Mouse (Mus musculus): ENCODE results near the gene Psmd14.

Psmd14 gene

GRCm38 (mm10) chr2:61814548-61815473, 103.3 kb downstream of the Psmd14 start:
- DNase-seq = no peak

DNA sequence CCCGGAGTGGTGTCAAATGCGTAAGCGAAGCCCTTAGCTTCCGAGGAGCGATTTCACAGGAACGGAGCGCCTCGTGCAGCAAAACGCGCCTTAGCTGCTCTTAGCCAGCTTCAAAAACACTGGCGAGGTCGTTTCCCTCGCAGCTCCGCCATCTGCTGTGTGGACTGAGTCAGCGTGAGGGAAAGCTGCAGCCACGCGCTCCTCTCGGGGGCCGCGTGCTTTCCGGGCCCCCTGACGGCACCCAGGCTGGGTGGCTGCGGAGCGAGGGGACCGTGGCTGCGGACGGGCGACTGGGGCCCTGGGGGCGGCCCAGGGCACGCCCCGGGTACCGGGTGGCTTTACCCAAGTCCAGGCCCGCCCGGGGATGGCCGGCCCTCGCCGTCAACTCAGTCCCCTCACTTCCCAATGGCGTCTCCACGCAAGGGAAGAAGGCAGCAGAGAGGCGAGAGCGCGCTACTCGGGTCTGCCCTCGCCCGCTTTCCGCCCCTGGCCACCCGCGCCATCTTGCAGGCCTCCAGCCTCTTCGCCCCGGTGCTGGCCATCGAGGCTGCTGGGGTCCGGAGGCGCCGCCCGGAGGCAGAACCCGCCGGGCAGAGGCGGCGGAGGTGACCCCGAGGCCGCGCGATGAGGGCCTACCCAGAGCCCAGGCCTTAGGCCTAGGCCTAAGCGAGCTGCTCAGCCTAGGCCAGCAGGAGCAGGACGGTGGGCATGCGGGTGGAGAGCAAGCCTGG, 104.3 kb downstream of the Psmd14 start:
- no peak for DNase-seq

DNA sequence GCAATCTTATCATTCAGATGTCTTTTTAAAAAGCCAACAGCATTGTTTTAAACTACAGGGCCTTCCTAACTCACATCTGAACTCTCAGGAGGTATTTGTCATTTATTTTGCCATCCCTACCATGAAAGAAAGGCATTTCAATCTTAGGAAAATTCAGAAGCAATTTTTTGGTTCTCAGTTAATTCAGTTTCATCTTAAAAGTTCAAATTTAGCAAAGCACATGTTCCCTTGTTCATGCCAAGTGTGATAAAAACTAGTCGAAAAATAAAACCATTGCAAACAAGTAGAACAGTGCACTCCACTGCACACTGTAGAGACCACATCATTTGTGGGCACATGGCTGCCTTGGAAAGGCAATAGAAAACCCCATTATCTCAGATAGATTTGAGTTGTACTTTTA, 106.7 kb downstream of the Psmd14 start:
- no peak for DNase-seq

GRCm38 (mm10) chr2:61820203-61820602, 108.7 kb downstream of the Psmd14 start:
- DNase-seq = no peak

- no peak for DNase-seq
Measured at GRCm38 (mm10) chr2:61823426-61824140, 112.1 kb downstream of the Psmd14 start.

- no peak for DNase-seq
Measured at GRCm38 (mm10) chr2:61837243-61837806, 125.8 kb downstream of the Psmd14 start.

All from heart, adult 11 months (tissue).